Mouse (Mus musculus) heart, postnatal 0 days (tissue): ENCODE results near the gene 1700011L22Rik. TPM values are rescaled to one million over a fixed set of nuclear protein-coding genes. Genes with fewer than 3 reads are reported as not detected.

Experiments
- ATAC-seq: fragments of 200-750 bp; cut with Nextera tagmentation; 2 replicates; pipeline ENCODE4 v1.8.0; 2017; ENCODE audit warnings: low read depth, moderate number of reproducible peaks, moderate library complexity; ENCODE audit not compliant: insufficient read depth
- DNase-seq: peaks from one replicate; pipeline ENCODE4 v3.0.0-alpha.2; 2016; ENCODE audit warnings: low spot score
- H3K27ac ChIP-seq: fragments of 300-500 bp; sonication (generic); 2 replicates; pipeline ENCODE4 v1.5.1; 2014; ENCODE audit warnings: low read depth, mild to moderate bottlenecking
- H3K27me3 ChIP-seq: fragments of 300-500 bp; sonication (generic); 2 replicates; pipeline ENCODE4 v1.6.1; 2014; ENCODE audit warnings: low read length, mixed read lengths; ENCODE audit not compliant: control insufficient read depth, insufficient read depth
- H3K36me3 ChIP-seq: fragments of 300-500 bp; sonication (generic); replicated peaks from 2 replicates; pipeline ENCODE4 v1.6.1; 2014; ENCODE audit warnings: low read length, mixed read lengths; ENCODE audit not compliant: control insufficient read depth, insufficient read depth
- H3K4me1 ChIP-seq: fragments of 300-500 bp; sonication (generic); 2 replicates; pipeline ENCODE4 v1.6.1; 2014; ENCODE audit warnings: antibody characterized with exemption; ENCODE audit not compliant: control insufficient read depth, insufficient read depth
- H3K4me2 ChIP-seq: fragments of 300-500 bp; sonication (generic); 2 replicates; pipeline ENCODE4 v1.6.1; 2014; ENCODE audit warnings: low read depth, mild to moderate bottlenecking, low read length, moderate library complexity
- H3K4me3 ChIP-seq: fragments of 300-500 bp; sonication (generic); 2 replicates; pipeline ENCODE4 v1.5.1; 2014; ENCODE audit warnings: low read depth, low read length
- H3K9ac ChIP-seq: fragments of 300-500 bp; sonication (generic); replicated peaks from 2 replicates; pipeline ENCODE4 v1.6.1; 2014; ENCODE audit warnings: low read depth, low read length, mixed read lengths
- H3K9me3 ChIP-seq: fragments of 300-500 bp; sonication (generic); replicated peaks from 2 replicates; pipeline ENCODE4 v1.6.1; 2016; ENCODE audit warnings: low read length; ENCODE audit not compliant: control insufficient read depth
- CTCF ChIP-seq: IDR thresholded peaks from 2 replicates; pipeline ENCODE4 v1.5.1; 2016; ENCODE audit warnings: antibody characterized with exemption, control low read depth, low read depth
- EP300 ChIP-seq: IDR thresholded peaks from 2 replicates; pipeline ENCODE4 v1.6.1; 2016; ENCODE audit warnings: antibody characterized with exemption, low read depth
- WGBS: fragments of 180-500 bp; shearing (Covaris S2); extraction: QIAGEN DNeasy Blood & Tissue Kit; methylation state at CpG from one replicate; pipeline ENCODE4 v1.1.7; 2014; 5-methylcytosine and 5-hydroxymethylcytosine counted together
- polyA plus RNA-seq: library from polyadenylated mRNA; unstranded; fragments of >200 nt; fragmentation: Nextera tagmentation; extraction: Ambion mirVana; gene quantifications from 2 replicates; pipeline ENCODE4 v1.2.1, GENCODE M21; 2015
- total RNA-seq: library from RNA; depleted of rRNA; stranded (reverse); fragments of >200 nt; gene quantifications from 2 replicates; pipeline ENCODE4 v1.2.3, GENCODE M21; 2014; ENCODE audit warnings: low replicate concordance

The 1700011L22Rik gene
- total and polyA plus RNA-seq, 2 experiments from 2014 or later: 0.12 TPM; not detected in 1

DNA sequence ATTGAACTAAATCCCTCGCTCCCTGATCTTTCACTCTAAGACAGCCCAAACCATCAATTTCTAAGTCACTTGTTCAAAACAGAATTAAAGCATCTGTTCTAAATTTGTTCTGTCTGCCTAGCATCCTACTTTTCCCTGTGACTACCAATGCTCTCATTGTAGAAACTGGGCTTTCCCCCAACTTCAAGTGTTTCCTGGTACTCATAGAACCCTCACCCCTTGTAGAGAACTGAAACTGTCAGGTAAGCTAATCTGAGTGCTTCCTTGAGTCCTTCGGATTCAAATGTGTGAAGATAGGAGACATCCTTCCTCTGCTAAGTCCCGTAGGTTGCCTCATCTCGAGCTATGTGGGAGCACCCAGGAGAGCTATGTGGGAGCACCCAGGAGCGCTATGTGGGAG, 13.6 kb upstream of the 1700011L22Rik start:
- Histone ChIP-seq H3K4me1 (no peaks in the 10 kb centered on the region), H3K36me3 (peaks cover 4% of the 10 kb centered on the region; the same call in 1 of the 2 replicates), H3K4me2 (no peak overlapping the region), H3K9me3 (peaks cover 5% of the 10 kb centered on the region; the same call in 1 of the 2 replicates), H3K9ac (no peak overlapping the region), H3K4me3 (no peak overlapping the region), H3K27me3 (no peaks in the 10 kb centered on the region), H3K27ac (no peak overlapping the region)
- DNase-seq: no peak
- no peak for ATAC-seq
- WGBS: 88% methylated on average over 5 of the region's 5 CpGs
- no peak for TF ChIP-seq EP300
- TF ChIP-seq CTCF: no peak

DNA sequence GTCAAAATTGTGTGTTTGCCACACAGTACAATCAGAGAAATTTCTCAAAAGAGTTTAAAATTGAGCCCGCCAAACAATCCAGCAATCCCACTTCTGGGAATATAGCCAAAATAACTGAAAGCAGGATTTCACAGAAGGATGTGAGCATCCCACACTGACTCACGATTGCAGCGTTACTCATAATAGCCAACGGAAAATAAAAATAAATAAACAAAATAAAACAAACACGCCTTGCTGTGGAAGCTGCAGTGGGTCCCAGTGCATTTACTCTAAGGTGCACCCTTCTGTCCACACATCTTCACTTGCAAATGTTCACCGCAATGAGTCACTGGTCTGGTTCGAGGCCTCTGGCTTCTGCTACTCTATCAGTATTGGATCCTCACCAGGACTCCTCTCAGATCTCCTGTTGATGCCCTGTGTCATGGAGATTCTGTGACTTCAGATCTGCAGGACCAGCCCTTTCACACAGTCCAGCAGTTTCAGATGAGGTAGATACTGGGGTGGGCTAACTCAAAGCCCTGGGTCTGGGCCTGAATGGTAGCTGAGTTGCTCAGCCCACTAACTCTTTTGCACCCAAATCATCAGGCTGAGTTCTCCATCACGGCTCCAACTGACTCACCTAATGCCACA, 7.8 kb upstream of the 1700011L22Rik start:
- H3K4me1 ChIP-seq: no peaks in the 10 kb centered on the region
- no peaks in the 10 kb centered on the region for H3K36me3 ChIP-seq
- TF ChIP-seq EP300 (no peak), CTCF (no peak)
- ATAC-seq (no peak), DNase-seq (no peak)
- 67% methylated on average over 8 of the region's 8 CpGs for WGBS
- H3K9me3 ChIP-seq: no peaks in the 10 kb centered on the region
- no peak overlapping the region for H3K4me3 ChIP-seq
- H3K4me2 ChIP-seq: no peak overlapping the region
- no peak overlapping the region for H3K27ac ChIP-seq
- H3K27me3 ChIP-seq: no peaks in the 10 kb centered on the region
- H3K9ac ChIP-seq: no peak overlapping the region

DNA sequence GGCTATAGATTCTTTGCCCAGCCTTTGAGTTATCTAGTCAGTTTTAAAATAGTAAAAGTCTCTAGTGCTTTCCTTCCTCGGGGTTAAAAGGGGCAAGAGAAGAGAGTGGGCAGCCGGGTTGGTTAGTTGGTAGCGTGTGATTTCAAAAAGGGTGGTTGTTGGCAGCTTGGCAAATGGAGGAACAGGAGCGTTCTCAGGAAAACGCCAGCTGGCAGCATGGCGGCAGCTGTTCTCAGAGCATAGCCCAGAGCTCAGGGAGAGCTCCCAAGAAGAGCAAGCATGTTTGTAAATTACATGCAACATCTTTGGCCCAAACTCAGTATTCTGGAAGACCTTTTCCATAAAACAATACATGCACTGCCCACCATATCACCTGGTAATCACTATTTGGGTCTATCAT, 5.4 kb upstream of the 1700011L22Rik start:
- no peaks in the 10 kb centered on the region for H3K4me1 ChIP-seq
- H3K27ac ChIP-seq: no peak overlapping the region
- H3K9ac ChIP-seq: no peak overlapping the region
- no peak for DNase-seq
- WGBS: 86% methylated on average over 6 of the region's 6 CpGs
- no peaks in the 10 kb centered on the region for H3K36me3 ChIP-seq
- 0 out of 2 replicates have a peak, but pooled peaks cover 3% of the 10 kb centered on the region for H3K9me3 ChIP-seq
- no peak overlapping the region for H3K4me2 ChIP-seq
- no peak overlapping the region for H3K4me3 ChIP-seq
- no peak for ATAC-seq
- H3K27me3 ChIP-seq: no peaks in the 10 kb centered on the region
- TF ChIP-seq CTCF: no peak

DNA sequence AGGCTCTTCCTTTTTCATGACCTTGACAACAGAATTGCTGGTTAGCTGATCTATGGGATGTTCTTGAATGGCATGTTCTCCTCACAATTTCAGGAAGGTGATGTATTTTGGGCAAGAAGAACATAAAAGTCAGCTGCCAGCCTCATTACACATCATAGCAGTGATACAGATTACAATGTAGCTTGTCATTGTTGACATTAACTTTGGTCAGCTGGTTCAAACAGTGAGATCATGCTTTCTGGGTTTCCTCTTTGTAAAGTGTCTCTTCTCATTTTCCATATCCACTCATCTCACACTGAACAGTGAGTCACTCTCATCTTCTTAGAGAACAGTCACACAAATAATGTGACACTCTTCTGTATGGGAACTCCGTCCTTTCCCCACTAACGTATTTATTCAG, 4.9 kb downstream of the 1700011L22Rik start:
- 75% methylated on average over 2 of the region's 2 CpGs for WGBS
- Histone ChIP-seq H3K4me3 (no peak overlapping the region), H3K36me3 (no peaks in the 10 kb centered on the region), H3K4me1 (peaks cover 20% of the 10 kb centered on the region; the same call in 1 of the 2 replicates), H3K27ac (no peak overlapping the region), H3K9me3 (no peaks in the 10 kb centered on the region), H3K9ac (no peak overlapping the region), H3K27me3 (no peaks in the 10 kb centered on the region), H3K4me2 (no peak overlapping the region)
- ATAC-seq: no peak
- TF ChIP-seq EP300 (no peak), CTCF (no peak)
- DNase-seq: no peak

DNA sequence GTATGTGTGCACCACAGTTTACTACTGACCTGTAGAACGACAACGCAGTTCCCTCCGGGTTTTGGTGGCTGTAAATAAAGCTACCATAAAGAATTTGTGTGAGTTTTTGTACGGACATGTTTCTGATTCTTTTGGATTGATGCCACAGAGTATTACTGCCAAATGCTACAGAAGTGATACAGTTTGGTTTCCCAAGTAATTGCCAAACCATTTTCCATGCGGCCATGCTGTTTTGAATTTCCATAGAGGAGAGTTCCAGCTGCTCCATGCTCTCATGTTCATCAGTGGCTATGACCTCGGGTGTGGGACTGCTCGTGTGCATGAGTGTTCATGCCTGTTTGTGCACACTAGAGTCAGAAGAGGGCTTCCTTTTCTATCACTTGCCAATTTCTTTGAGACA, 8.4 kb downstream of the 1700011L22Rik start:
- H3K36me3 ChIP-seq: no peaks in the 10 kb centered on the region
- no peak overlapping the region for H3K4me2 ChIP-seq
- WGBS: 63% methylated on average over 7 of the region's 7 CpGs
- H3K9ac ChIP-seq: no peak overlapping the region
- no peak for TF ChIP-seq CTCF
- TF ChIP-seq EP300: no peak
- ATAC-seq (no peak), DNase-seq (no peak)
- no peaks in the 10 kb centered on the region for H3K4me1 ChIP-seq
- H3K4me3 ChIP-seq: no peak overlapping the region
- no peaks in the 10 kb centered on the region for H3K9me3 ChIP-seq
- H3K27me3 ChIP-seq: no peaks in the 10 kb centered on the region
- H3K27ac ChIP-seq: no peak overlapping the region

DNA sequence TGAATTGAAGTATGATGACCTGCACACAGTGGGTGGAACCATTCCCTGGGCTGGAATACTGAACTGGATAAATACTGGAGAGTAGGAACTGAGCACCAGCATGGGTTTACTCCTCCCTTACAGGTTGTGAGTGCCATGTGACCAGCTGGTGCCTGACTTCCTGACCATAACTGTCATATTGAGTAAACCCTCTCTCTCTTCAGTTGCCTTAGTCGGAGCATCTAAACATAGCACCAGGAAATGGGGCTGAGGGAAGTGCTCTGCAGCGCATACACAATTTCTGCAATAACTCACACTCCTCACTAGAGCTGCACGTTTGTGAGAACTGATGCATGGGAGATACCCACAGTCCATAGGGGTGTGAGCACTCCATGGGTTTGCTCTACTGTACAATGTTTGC, 9.1 kb downstream of the 1700011L22Rik start:
- WGBS: 55% methylated on average over 3 of the region's 3 CpGs
- Histone ChIP-seq H3K4me2 (no peak overlapping the region), H3K27ac (no peak overlapping the region), H3K36me3 (no peaks in the 10 kb centered on the region), H3K27me3 (no peaks in the 10 kb centered on the region), H3K4me1 (no peaks in the 10 kb centered on the region), H3K9ac (no peak overlapping the region), H3K9me3 (no peaks in the 10 kb centered on the region), H3K4me3 (no peak overlapping the region)
- DNase-seq (no peak), ATAC-seq (no peak)
- TF ChIP-seq CTCF (no peak), EP300 (no peak)
